13 mouse cellular contexts compared by ENCODE assay signal in the genomic region with DNA sequence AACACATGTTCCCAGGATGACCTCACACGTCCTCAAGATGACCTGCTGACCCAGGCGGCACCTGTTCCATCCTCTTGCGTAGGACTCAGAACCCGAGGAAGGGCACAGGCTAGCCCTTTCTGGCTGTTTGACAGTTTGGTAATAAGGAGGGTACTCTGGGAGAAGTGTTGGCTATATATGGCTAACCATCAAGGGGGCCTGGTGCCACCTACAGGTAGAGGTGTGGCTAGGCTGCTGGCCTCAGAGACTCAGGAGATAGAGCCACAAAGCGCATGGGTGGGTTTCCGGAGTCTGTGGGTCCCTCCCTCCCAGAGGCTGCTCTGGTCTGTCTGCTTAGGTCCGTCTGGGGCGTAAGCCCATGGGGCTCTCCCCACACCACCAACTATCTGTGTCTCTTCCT. TPM values are rescaled to one million over a fixed set of nuclear protein-coding genes. Genes with fewer than 3 reads are reported as not detected.
DNase-seq lines count a peak whose midpoint lies in the region; ATAC-seq and TF ChIP-seq lines count a peak whose summit lies in the region.
"Had no signal": no experiment of that assay in that cellular context is flagged by ENCODE, and none has a peak within 500 bp of the region (broad histone marks: within the 10 kb centered on the region; RNA-seq: fewer than 3 reads in every experiment).

No protein-coding gene starts in this region.

- H3K27ac ChIP-seq in kidney, embryonic 14.5 days (ENCODE audit: low read depth, low read length) = 0 out of 2 replicates have a peak overlapping the region, but pooled peaks have one; percentile 52
- H3K27ac ChIP-seq in lung, postnatal 0 days (ENCODE audit: low read length) = no peak overlapping the region
- no peak overlapping the region for H3K27ac ChIP-seq in stomach, postnatal 0 days (replicated peaks)
- H3K27ac ChIP-seq: forebrain, embryonic 15.5 days; liver, embryonic 15.5 days; midbrain, embryonic 12.5 days had no signal

- no peak for ATAC-seq in kidney, embryonic 14.5 days (ENCODE audit: low FRiP score, low TSS enrichment)
- ATAC-seq in lung, postnatal 0 days = no peak
- ATAC-seq in stomach, postnatal 0 days (ENCODE audit: low FRiP score, low TSS enrichment) = peak; percentile 8; the same call in 1 of the 2 replicates
- ATAC-seq: forebrain, embryonic 15.5 days had no signal

- DNase-seq in kidney, adult 18-20 months = no peak
- DNase-seq in lung, postnatal 0 days (ENCODE audit: low spot score) = no peak
- DNase-seq in lung, postnatal 4 days = no peak
- peak; percentile 77 for DNase-seq in ES-CJ7 (ENCODE audit: low read depth, low spot score)
- DNase-seq in stomach, postnatal 0 days (ENCODE audit: low spot score) = no peak
- no peak for DNase-seq in layer of hippocampus, adult 9-11 months
- DNase-seq: cerebellum, adult 2 months; heart, postnatal 4 days; kidney, adult 11 months had no signal

- no peaks in the 10 kb centered on the region for H3K36me3 ChIP-seq in kidney, embryonic 14.5 days (ENCODE audit: control insufficient read depth, insufficient read depth, low read length)
- H3K36me3 ChIP-seq in lung, postnatal 0 days (ENCODE audit: insufficient read depth, low read length) = no peaks in the 10 kb centered on the region
- H3K36me3 ChIP-seq in stomach, postnatal 0 days (ENCODE audit: control insufficient read depth, insufficient read depth, low read length) = no peaks in the 10 kb centered on the region
- H3K36me3 ChIP-seq: forebrain, embryonic 15.5 days; liver, embryonic 15.5 days; midbrain, embryonic 12.5 days had no signal

- peak; percentile 32 for TF ChIP-seq CTCF in lung, postnatal 0 days (IDR thresholded peaks at IDR 0.05)
- TF ChIP-seq CTCF in stomach, postnatal 0 days (IDR thresholded peaks at IDR 0.05; ENCODE audit: low read depth) = peak; percentile 50

- H3K27me3 ChIP-seq in kidney, embryonic 14.5 days (ENCODE audit: control insufficient read depth, insufficient read depth, low read length) = no peaks in the 10 kb centered on the region
- no peaks in the 10 kb centered on the region for H3K27me3 ChIP-seq in lung, postnatal 0 days (replicated peaks; ENCODE audit: insufficient read depth, low read length)
- no peaks in the 10 kb centered on the region for H3K27me3 ChIP-seq in stomach, postnatal 0 days (ENCODE audit: control insufficient read depth, insufficient read depth, low read length)
- H3K27me3 ChIP-seq: forebrain, embryonic 15.5 days; liver, embryonic 15.5 days had no signal

- no peak overlapping the region for H3K9ac ChIP-seq in kidney, embryonic 14.5 days (ENCODE audit: low read depth, low read length)
- no peak overlapping the region for H3K9ac ChIP-seq in lung, postnatal 0 days (replicated peaks; ENCODE audit: low read depth)
- no peak overlapping the region for H3K9ac ChIP-seq in stomach, postnatal 0 days (ENCODE audit: low read length)
- H3K9ac ChIP-seq: forebrain, embryonic 15.5 days; liver, embryonic 15.5 days; midbrain, embryonic 12.5 days had no signal

- no peak overlapping the region for H3K4me3 ChIP-seq in kidney, embryonic 14.5 days (ENCODE audit: low read length)
- no peak overlapping the region for H3K4me3 ChIP-seq in lung, postnatal 0 days (ENCODE audit: low read depth, low read length)
- no peak overlapping the region for H3K4me3 ChIP-seq in stomach, postnatal 0 days (ENCODE audit: low read depth, low read length)
- H3K4me3 ChIP-seq: forebrain, embryonic 15.5 days; liver, embryonic 15.5 days; midbrain, embryonic 12.5 days had no signal

- peaks cover 68% of the 10 kb centered on the region for H3K4me1 ChIP-seq in kidney, embryonic 14.5 days (ENCODE audit: control insufficient read depth, insufficient read depth, low read length)
- H3K4me1 ChIP-seq in lung, postnatal 0 days (ENCODE audit: insufficient read depth, low read depth, low read length) = peaks cover 13% of the 10 kb centered on the region; the same call in 1 of the 2 replicates
- peaks cover 11% of the 10 kb centered on the region for H3K4me1 ChIP-seq in stomach, postnatal 0 days (replicated peaks; ENCODE audit: control insufficient read depth, insufficient read depth)
- H3K4me1 ChIP-seq: liver, embryonic 15.5 days had no signal

- H3K9me3 ChIP-seq in kidney, embryonic 14.5 days (ENCODE audit: control insufficient read depth, low read length) = no peaks in the 10 kb centered on the region
- H3K9me3 ChIP-seq in lung, postnatal 0 days (ENCODE audit: low read length) = no peaks in the 10 kb centered on the region
- H3K9me3 ChIP-seq in stomach, postnatal 0 days (ENCODE audit: control insufficient read depth, low read length) = no peaks in the 10 kb centered on the region
- H3K9me3 ChIP-seq: forebrain, embryonic 15.5 days; liver, embryonic 15.5 days; midbrain, embryonic 12.5 days had no signal

- no peak for TF ChIP-seq EP300 in lung, postnatal 0 days (IDR thresholded peaks at IDR 0.05)
- TF ChIP-seq EP300 in stomach, postnatal 0 days (optimal IDR thresholded peaks at IDR 0.05) = no peak

- no peak overlapping the region for H3K4me2 ChIP-seq in kidney, embryonic 14.5 days (replicated peaks; ENCODE audit: low read depth, low read length)
- no peak overlapping the region for H3K4me2 ChIP-seq in lung, postnatal 0 days (replicated peaks; ENCODE audit: low read depth, low read length)
- H3K4me2 ChIP-seq in stomach, postnatal 0 days (replicated peaks; ENCODE audit: low read depth) = no peak overlapping the region
- H3K4me2 ChIP-seq: forebrain, embryonic 15.5 days; liver, embryonic 15.5 days; midbrain, embryonic 12.5 days had no signal

- 75% methylated on average over 8 of the region's 8 CpGs for WGBS in kidney, embryonic 14.5 days
- whole genome bisulfite sequencing in lung, postnatal 0 days = 57% methylated on average over 8 of the region's 8 CpGs
- WGBS in stomach, postnatal 0 days = 61% methylated on average over 8 of the region's 8 CpGs

RNA-seq across cellular contexts. Expression of a gene that starts 28.0 kb away (rescaled TPM):
- polyA plus RNA-seq in kidney, embryonic 14.5 days (2014; fragmentation: Nextera tagmentation; extraction: Ambion mirVana) = 0.26 TPM in 1 of 2 replicates, not detected in the other
- 1.1 and 2.5 TPM in 2 replicates for polyA plus RNA-seq in lung, postnatal 0 days (2015; fragmentation: Nextera tagmentation; extraction: Ambion mirVana)
- polyA plus RNA-seq in stomach, postnatal 0 days (2015; fragmentation: Nextera tagmentation; extraction: Ambion mirVana) = 4.6 and 5.0 TPM in 2 replicates

RNA-seq across cellular contexts. Expression of a gene that starts 29.6 kb away (rescaled TPM):
- polyA plus RNA-seq in kidney, embryonic 14.5 days (2014; fragmentation: Nextera tagmentation; extraction: Ambion mirVana) = 4.9 and 5.8 TPM in 2 replicates
- polyA plus RNA-seq in lung, postnatal 0 days (2015; fragmentation: Nextera tagmentation; extraction: Ambion mirVana) = 9.8 and 11.1 TPM in 2 replicates
- 6.1 and 7.0 TPM in 2 replicates for polyA plus RNA-seq in stomach, postnatal 0 days (2015; fragmentation: Nextera tagmentation; extraction: Ambion mirVana)
